Comparison of ENCODE assay signal across 8 mouse cellular contexts in the genomic region with DNA sequence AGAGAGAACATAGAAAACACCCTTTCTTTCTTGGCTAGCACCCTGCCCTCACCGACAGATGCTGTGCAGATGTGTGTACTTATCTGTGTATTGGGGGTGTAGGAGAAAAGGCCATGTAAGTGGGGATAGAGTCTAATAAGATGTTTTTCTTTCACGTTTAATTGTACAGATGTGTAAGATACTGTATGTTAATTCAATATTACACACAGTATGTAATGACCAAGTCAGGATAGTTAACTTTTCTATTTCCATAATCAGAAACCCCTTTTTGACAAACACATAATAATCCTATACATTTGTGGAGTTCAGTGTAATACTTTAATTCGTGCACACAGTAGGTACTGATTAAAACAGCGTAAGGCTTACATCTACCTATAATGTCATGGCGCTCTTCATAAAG. TPM values are rescaled to one million over a fixed set of nuclear protein-coding genes. Genes with fewer than 3 reads are reported as not detected.
DNase-seq lines count a peak whose midpoint lies in the region; ATAC-seq and TF ChIP-seq lines count a peak whose summit lies in the region.

Gene Adra2a, plus strand, starts transcription at position 301 of the 400 bp plus-strand sequence.

- DNase-seq in lung, postnatal 14 days, result no peak
- DNase-seq in forebrain, embryonic 14.5 days (ENCODE audit: low spot score), result no peak
- no peak for DNase-seq in left cerebral cortex, postnatal 36 days (ENCODE audit: low spot score in 2 of 2)
- DNase-seq in adrenal gland, adult 18-20 months (ENCODE audit: low spot score in 2 of 2), result no peak
- no peak for DNase-seq in cerebellum, adult 11 months
- DNase-seq in cerebellum, adult 9-11 months, result no peak

- peaks cover 40% of the 10 kb centered on the region for H3K27me3 ChIP-seq in lung, embryonic 15.5 days
- H3K27me3 ChIP-seq in forebrain, embryonic 14.5 days (replicated peaks; ENCODE audit: control insufficient read depth, insufficient read depth, low read length), result peaks cover 37% of the 10 kb centered on the region

- peak within 1 kb of the TSS; percentile 99 for H3K4me2 ChIP-seq in lung, embryonic 15.5 days
- peak within 1 kb of the TSS; percentile 100 for H3K4me2 ChIP-seq in forebrain, embryonic 14.5 days (ENCODE audit: low read length)

- H3K4me3 ChIP-seq in lung, embryonic 15.5 days, result peak within 1 kb of the TSS; percentile 49
- H3K4me3 ChIP-seq in forebrain, embryonic 14.5 days (ENCODE audit: low read depth, low read length), result peak within 1 kb of the TSS; percentile 46
- peak within 1 kb of the TSS; percentile 48 for H3K4me3 ChIP-seq in olfactory bulb, adult 2 months (ENCODE audit: insufficient read depth, low read depth, low read length)

- no peaks in the 10 kb centered on the region for H3K9me3 ChIP-seq in lung, embryonic 15.5 days
- H3K9me3 ChIP-seq in forebrain, embryonic 14.5 days (replicated peaks; ENCODE audit: control insufficient read depth, low read length), result no peaks in the 10 kb centered on the region

- no peak within 1 kb of the TSS for H3K27ac ChIP-seq in lung, embryonic 15.5 days
- H3K27ac ChIP-seq in forebrain, embryonic 14.5 days (ENCODE audit: low read depth, low read length), result no peak within 1 kb of the TSS; the same call in 1 of the 2 replicates
- no peak within 1 kb of the TSS for H3K27ac ChIP-seq in olfactory bulb, adult 2 months (ENCODE audit: insufficient read depth, low read depth, low read length)

- WGBS in lung, embryonic 15.5 days, result 67% methylated on average over 5 of the region's 5 CpGs
- WGBS in forebrain, embryonic 14.5 days, result 74% methylated on average over 5 of the region's 5 CpGs
- WGBS in olfactory bulb, adult 2 months, result 77% methylated on average over 5 of the region's 5 CpGs

- peak within 1 kb of the TSS; percentile 51 for H3K9ac ChIP-seq in lung, embryonic 15.5 days
- H3K9ac ChIP-seq in forebrain, embryonic 14.5 days (ENCODE audit: low read length), result peak within 1 kb of the TSS; percentile 69

- no peak for TF ChIP-seq CTCF in olfactory bulb, adult 2 months (IDR thresholded peaks at IDR 0.05; ENCODE audit: insufficient read depth, low read depth, low read length)

- intact Hi-C loops in left cerebral cortex, postnatal 36 days (cut with DNase I), result loop anchor here (1.0 to 10.0 kb wide), 3 partner anchors 131 to 1017 kb away; no protein-coding TSS in a partner anchor

- H3K4me1 ChIP-seq in lung, embryonic 15.5 days, result peaks cover 44% of the 10 kb centered on the region
- peaks cover 8% of the 10 kb centered on the region for H3K4me1 ChIP-seq in forebrain, embryonic 14.5 days (ENCODE audit: control insufficient read depth, insufficient read depth, low read length)
- H3K4me1 ChIP-seq in olfactory bulb, adult 2 months (ENCODE audit: control insufficient read depth, insufficient read depth, low read length), result peaks cover 26% of the 10 kb centered on the region

- no peak for TF ChIP-seq POLR2A in olfactory bulb, adult 2 months (IDR thresholded peaks at IDR 0.05; ENCODE audit: insufficient read depth, low read depth, low read length)

- ATAC-seq in lung, embryonic 15.5 days (ENCODE audit: borderline replicate concordance, extremely low read depth, low FRiP score, low TSS enrichment), result no peak
- ATAC-seq in forebrain, embryonic 14.5 days, result no peak

- H3K36me3 ChIP-seq in lung, embryonic 15.5 days, result no peaks in the 10 kb centered on the region
- no peaks in the 10 kb centered on the region for H3K36me3 ChIP-seq in forebrain, embryonic 14.5 days (ENCODE audit: control insufficient read depth, insufficient read depth, low read length)

RNA-seq across cellular contexts. Expression of gene Adra2a, which starts in this region (rescaled TPM):
- polyA plus RNA-seq in lung, embryonic 15.5 days (2015; fragmentation: Nextera tagmentation; extraction: Ambion mirVana), result 0.19 and 0.24 TPM in 2 replicates
- 1.8 and 1.9 TPM in 2 replicates for polyA plus RNA-seq in forebrain, embryonic 14.5 days (2014; fragmentation: Nextera tagmentation; extraction: Ambion mirVana)
- total RNA-seq in left cerebral cortex, postnatal 36 days (2021), result 10 to 100 TPM; 20.0 to 23.3 TPM
- not detected in 2 replicates for polyA plus RNA-seq in olfactory bulb, adult 2 months (2012; ENCODE audit: insufficient read depth, insufficient read length, low replicate concordance, missing spikeins)
- total RNA-seq in adrenal gland, adult 18-20 months (2021), result under 1 TPM; 0.33 to 0.38 TPM

Comparison
In these comparisons a context has a peak if more than half of its experiments do, and no peak if none do; other contexts are left out.
1. RNA of gene Adra2a (total RNA-seq): 20.0 to 23.3 TPM in left cerebral cortex, postnatal 36 days; 0.33 to 0.38 TPM in adrenal gland, adult 18-20 months; every median in the first group is over 10 times any median in the second.
2. Peak in every context shown above with its lines, with median percentiles within 50 percentile points of each other: H3K4me3 ChIP-seq.